Mouse (Mus musculus) liver, embryonic 11.5 days (tissue): Measurements from ENCODE around the gene Tmem14c. TPM values are rescaled to one million over a fixed set of nuclear protein-coding genes. Genes with fewer than 3 reads are reported as not detected.
"Not testable (repeated sequence)": the region's sequence is repeated elsewhere in the genome, so short reads cannot be mapped to it uniquely, and the experiment has no call there.

Source experiments
- ATAC-seq: fragments of 200-750 bp; cut with Nextera tagmentation; replicated peaks from 2 replicates; pipeline ENCODE4 v1.8.0; 2017; ENCODE audit warnings: moderate number of reproducible peaks, mild to moderate bottlenecking, moderate TSS enrichment, moderate library complexity; ENCODE audit not compliant: low FRiP score
- DNase-seq: peaks from one replicate; pipeline ENCODE4 v3.0.0-alpha.2; 2017; ENCODE audit warnings: low spot score
- H3K27ac ChIP-seq: fragments of 300-500 bp; sonication (generic); 2 replicates; pipeline ENCODE4 v1.5.1; 2014; ENCODE audit warnings: mild to moderate bottlenecking, low read depth, low read length, control low read depth
- H3K27me3 ChIP-seq: fragments of 300-500 bp; sonication (generic); replicated peaks from 2 replicates; pipeline ENCODE4 v1.6.1; 2014; ENCODE audit warnings: low read length, mixed read lengths; ENCODE audit not compliant: control insufficient read depth, insufficient read depth
- H3K36me3 ChIP-seq: fragments of 300-500 bp; sonication (generic); 2 replicates; pipeline ENCODE4 v1.6.1; 2014; ENCODE audit warnings: mild to moderate bottlenecking, low read length, moderate library complexity, mixed read lengths; ENCODE audit not compliant: control insufficient read depth, insufficient read depth
- H3K4me1 ChIP-seq: fragments of 300-500 bp; sonication (generic); replicated peaks from 2 replicates; pipeline ENCODE4 v1.6.1; 2014; ENCODE audit warnings: low read length, mixed read lengths; ENCODE audit not compliant: control insufficient read depth, insufficient read depth
- H3K4me2 ChIP-seq: fragments of 300-500 bp; sonication (generic); 2 replicates; pipeline ENCODE4 v1.6.1; 2014; ENCODE audit warnings: mild to moderate bottlenecking, control low read depth, moderate library complexity
- H3K4me3 ChIP-seq: fragments of 300-500 bp; sonication (generic); 2 replicates; pipeline ENCODE4 v1.5.1; 2014; ENCODE audit warnings: low read depth, low read length, control low read depth
- H3K9ac ChIP-seq: fragments of 300-500 bp; sonication (generic); 2 replicates; pipeline ENCODE4 v1.6.1; 2014; ENCODE audit warnings: low read depth, low read length, control low read depth
- H3K9me3 ChIP-seq: fragments of 300-500 bp; sonication (generic); 2 replicates; pipeline ENCODE4 v1.6.1; 2016; ENCODE audit warnings: low read length, inconsistent platforms, mixed read lengths; ENCODE audit not compliant: control insufficient read depth
- WGBS: fragments of 180-500 bp; shearing (Covaris S2); extraction: QIAGEN DNeasy Blood & Tissue Kit; methylation state at CpG from one replicate; pipeline ENCODE4 v1.1.7; 2014; 5-methylcytosine and 5-hydroxymethylcytosine counted together
- polyA plus RNA-seq: library from polyadenylated mRNA; unstranded; fragments of >200 nt; fragmentation: Nextera tagmentation; extraction: Ambion mirVana; gene quantifications from 2 replicates; pipeline ENCODE4 v1.2.1, GENCODE M21; 2014

The Tmem14c gene
- polyA plus RNA-seq, 1 experiment from 2014 or later, result 954 TPM

GRCm38 (mm10) chr13:40978652-40979051, 37.4 kb upstream of the Tmem14c start:
- no peak overlapping the region for H3K4me2 ChIP-seq
- no peaks in the 10 kb centered on the region for H3K27me3 ChIP-seq
- no peaks in the 10 kb centered on the region for H3K9me3 ChIP-seq
- DNase-seq (no peak), ATAC-seq (no peak)
- WGBS, result 58% methylated on average over 4 of the region's 4 CpGs
- no peaks in the 10 kb centered on the region; the same call in 1 of the 2 replicates for H3K4me1 ChIP-seq
- no peaks in the 10 kb centered on the region for H3K36me3 ChIP-seq
- no peak overlapping the region for H3K4me3 ChIP-seq
- no peak overlapping the region for H3K9ac ChIP-seq
- H3K27ac ChIP-seq, result no peak overlapping the region

GRCm38 (mm10) chr13:40979321-40979720, 36.8 kb upstream of the Tmem14c start:
- no peak overlapping the region for H3K4me3 ChIP-seq
- no peak for DNase-seq
- H3K27ac ChIP-seq, result no peak overlapping the region
- no peak overlapping the region for H3K9ac ChIP-seq
- no peaks in the 10 kb centered on the region for H3K36me3 ChIP-seq
- no peaks in the 10 kb centered on the region; the same call in 1 of the 2 replicates for H3K4me1 ChIP-seq
- no peak for ATAC-seq
- H3K4me2 ChIP-seq, result no peak overlapping the region
- H3K27me3 ChIP-seq, result no peaks in the 10 kb centered on the region
- 44% methylated on average over 2 of the region's 2 CpGs for WGBS
- H3K9me3 ChIP-seq, result no peaks in the 10 kb centered on the region

- no peaks in the 10 kb centered on the region; the same call in 1 of the 2 replicates for H3K4me1 ChIP-seq
- no peaks in the 10 kb centered on the region for H3K9me3 ChIP-seq
- H3K4me2 ChIP-seq, result no peak overlapping the region
- H3K36me3 ChIP-seq, result no peaks in the 10 kb centered on the region
- no peaks in the 10 kb centered on the region for H3K27me3 ChIP-seq
- no peak overlapping the region for H3K27ac ChIP-seq
- 76% methylated on average over 1 of the region's 1 CpGs for WGBS
- no peak overlapping the region for H3K9ac ChIP-seq
- H3K4me3 ChIP-seq, result no peak overlapping the region
- no peak for DNase-seq
- ATAC-seq, result no peak
These were observed 33.3 kb upstream of the Tmem14c start for GRCm38 (mm10) chr13:40982759-40983158.

GRCm38 (mm10) chr13:40986081-40986480, 30.0 kb upstream of the Tmem14c start:
- Histone ChIP-seq H3K27me3 (no peaks in the 10 kb centered on the region), H3K36me3 (no peaks in the 10 kb centered on the region), H3K4me2 (no peak overlapping the region), H3K9me3 (no peaks in the 10 kb centered on the region), H3K4me3 (no peak overlapping the region), H3K4me1 (no peaks in the 10 kb centered on the region; the same call in 1 of the 2 replicates), H3K27ac (no peak overlapping the region), H3K9ac (no peak overlapping the region)
- DNase-seq (no peak), ATAC-seq (no peak)
- WGBS, result 90% methylated on average over 5 of the region's 5 CpGs

GRCm38 (mm10) chr13:40987608-40988303, 28.3 kb upstream of the Tmem14c start:
- H3K27ac ChIP-seq, H3K9me3 ChIP-seq, H3K4me1 ChIP-seq, H3K36me3 ChIP-seq, H3K27me3 ChIP-seq, H3K4me3 ChIP-seq, H3K9ac ChIP-seq, H3K4me2 ChIP-seq, DNase-seq: not testable (repeated sequence)
- peak; percentile 66; the same call in 1 of the 2 replicates for ATAC-seq
- WGBS, result 39% methylated on average over 4 of the region's 4 CpGs

GRCm38 (mm10) chr13:40988418-40988817, 27.7 kb upstream of the Tmem14c start:
- 59% methylated on average over 2 of the region's 2 CpGs for WGBS
- Histone ChIP-seq H3K9me3 (no peaks in the 10 kb centered on the region), H3K4me3 (no peak overlapping the region), H3K27me3 (no peaks in the 10 kb centered on the region), H3K4me1 (no peaks in the 10 kb centered on the region; the same call in 1 of the 2 replicates), H3K27ac (no peak overlapping the region), H3K36me3 (no peaks in the 10 kb centered on the region), H3K9ac (no peak overlapping the region), H3K4me2 (no peak overlapping the region)
- no peak for ATAC-seq
- no peak for DNase-seq

GRCm38 (mm10) chr13:40994487-40995263, 21.4 kb upstream of the Tmem14c start:
- ATAC-seq, result no peak
- Histone ChIP-seq H3K27me3 (no peaks in the 10 kb centered on the region), H3K4me1 (0 out of 2 replicates have a peak, but pooled peaks cover 1% of the 10 kb centered on the region), H3K9me3 (no peaks in the 10 kb centered on the region), H3K4me2 (no peak overlapping the region), H3K27ac (no peak overlapping the region), H3K36me3 (no peaks in the 10 kb centered on the region), H3K9ac (no peak overlapping the region), H3K4me3 (no peak overlapping the region)
- 31% methylated on average over 8 of the region's 8 CpGs for WGBS
- DNase-seq, result no peak

GRCm38 (mm10) chr13:40998537-40998936, 17.6 kb upstream of the Tmem14c start:
- H3K4me3 ChIP-seq, ATAC-seq, DNase-seq, H3K9me3 ChIP-seq, H3K4me2 ChIP-seq, H3K27ac ChIP-seq, H3K36me3 ChIP-seq, H3K27me3 ChIP-seq, H3K9ac ChIP-seq: not testable (repeated sequence)
- peaks cover 15% of the 10 kb centered on the region for H3K4me1 ChIP-seq
- 82% methylated on average over 5 of the region's 5 CpGs for WGBS
